Mouse (Mus musculus) megakaryocyte, embryonic 14.5 days (primary cell): ENCODE measurements at regions not wholly inside any gene's neighbourhood (a gene's known extent, or its start where the extent isn't known, plus 50 kb on each side); places are given as distances from the start of the nearest gene placed in this dataset.

Experiments
- H3K27me3 ChIP-seq: replicated peaks from 2 replicates; pipeline ENCODE3; 2012; ENCODE audit warnings: inconsistent platforms
- H3K36me3 ChIP-seq: replicated peaks from 2 replicates; pipeline ENCODE3; 2012; ENCODE audit warnings: low read length, inconsistent platforms, mixed read lengths
- H3K4me1 ChIP-seq: 2 replicates; pipeline ENCODE4 v1.6.1; 2012; ENCODE audit warnings: inconsistent platforms
- H3K4me3 ChIP-seq: replicated peaks from 2 replicates; pipeline ENCODE3; 2012; ENCODE audit warnings: moderate library complexity, mild to moderate bottlenecking, inconsistent platforms
- H3K9me3 ChIP-seq: 2 replicates; pipeline ENCODE4 v1.6.1; 2012; ENCODE audit warnings: inconsistent platforms
- FLI1 ChIP-seq: IDR thresholded peaks from 2 replicates; pipeline ENCODE4 v1.6.1; 2012; ENCODE audit warnings: low read length, inconsistent platforms, mixed read lengths
- GATA1 ChIP-seq: IDR thresholded peaks from 3 replicates; pipeline ENCODE4 v1.6.1; 2012; ENCODE audit warnings: mixed read lengths, low read length, inconsistent platforms, borderline replicate concordance

GRCm38 (mm10) chr17:61520087-61520486, 1361.0 kb downstream of the Efna5 start:
- no peaks in the 10 kb centered on the region for H3K36me3 ChIP-seq
- no peaks in the 10 kb centered on the region for H3K27me3 ChIP-seq
- no peaks in the 10 kb centered on the region for H3K9me3 ChIP-seq
- TF ChIP-seq GATA1 (no peak), FLI1 (no peak)
- H3K4me3 ChIP-seq: no peak overlapping the region
- H3K4me1 ChIP-seq: no peaks in the 10 kb centered on the region

DNA sequence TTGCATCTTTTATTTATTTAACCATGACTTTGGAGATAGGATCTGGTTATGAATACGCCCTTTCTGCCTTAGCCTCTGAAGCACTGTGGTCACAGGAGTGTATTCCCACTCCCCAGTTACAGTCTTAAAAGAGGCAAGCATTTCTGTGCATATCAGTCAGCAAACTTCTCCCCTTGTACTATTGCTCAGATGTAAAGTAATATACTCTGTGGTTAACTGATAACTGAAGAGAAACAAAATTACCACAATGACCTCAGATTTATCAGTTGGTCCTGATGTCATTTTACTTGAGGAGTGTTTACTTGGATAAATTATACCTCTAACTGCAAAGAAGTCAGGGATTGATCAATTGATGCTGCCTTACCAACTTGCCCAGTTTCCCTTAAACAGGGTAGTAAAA, 1366.1 kb downstream of the Efna5 start:
- Histone ChIP-seq H3K36me3 (no peaks in the 10 kb centered on the region), H3K27me3 (no peaks in the 10 kb centered on the region), H3K4me1 (no peaks in the 10 kb centered on the region), H3K9me3 (no peaks in the 10 kb centered on the region), H3K4me3 (no peak overlapping the region)
- no peak for TF ChIP-seq GATA1
- no peak for TF ChIP-seq FLI1

DNA sequence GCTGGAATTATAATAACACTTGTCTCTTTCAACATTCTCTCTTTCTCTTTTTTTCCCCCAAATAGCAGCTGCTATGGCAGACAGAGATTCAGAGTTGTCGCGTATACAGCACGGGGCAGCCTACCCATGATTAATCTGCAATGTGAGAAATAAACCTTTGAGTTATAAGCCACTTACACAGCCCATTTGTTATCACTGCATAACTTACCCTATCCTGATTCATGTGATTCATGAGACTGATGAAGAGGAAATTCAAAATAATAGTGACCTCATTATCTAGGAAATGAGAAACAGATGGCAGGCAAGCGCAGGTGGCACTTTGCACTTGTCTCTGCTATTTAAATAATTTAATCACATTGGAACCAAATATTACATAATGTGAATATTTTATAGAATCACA, 1367.7 kb downstream of the Efna5 start:
- Histone ChIP-seq H3K27me3 (no peaks in the 10 kb centered on the region), H3K4me1 (no peaks in the 10 kb centered on the region), H3K36me3 (no peaks in the 10 kb centered on the region), H3K4me3 (no peak overlapping the region), H3K9me3 (no peaks in the 10 kb centered on the region)
- TF ChIP-seq GATA1: no peak
- TF ChIP-seq FLI1: no peak

- H3K27me3 ChIP-seq: no peaks in the 10 kb centered on the region
- H3K36me3 ChIP-seq: no peaks in the 10 kb centered on the region
- H3K4me3 ChIP-seq: no peak overlapping the region
- H3K9me3 ChIP-seq: no peaks in the 10 kb centered on the region
- H3K4me1 ChIP-seq: no peaks in the 10 kb centered on the region
- TF ChIP-seq GATA1: no peak
- TF ChIP-seq FLI1: no peak
Observed at GRCm38 (mm10) chr17:61495261-61495660, 1385.9 kb downstream of the Efna5 start.

DNA sequence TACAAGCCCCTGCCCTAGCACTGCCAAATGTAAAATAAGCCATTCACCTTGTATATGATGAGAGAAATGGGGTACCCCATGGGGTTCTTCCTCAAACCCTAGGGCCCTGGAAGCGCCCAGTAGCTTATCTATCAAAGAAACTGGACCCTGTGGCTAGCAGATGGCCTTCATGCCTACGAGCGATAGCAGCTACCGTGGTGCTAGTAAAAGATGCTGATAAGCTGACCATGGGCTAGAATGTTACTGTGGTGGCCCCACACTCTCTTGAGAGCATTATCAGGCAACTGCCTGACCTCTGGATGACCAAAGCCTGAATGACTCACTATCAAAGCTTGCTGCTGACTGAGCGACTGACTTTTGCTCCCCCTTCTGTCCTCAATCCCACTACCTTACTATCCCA, 1403.7 kb downstream of the Efna5 start:
- no peaks in the 10 kb centered on the region for H3K36me3 ChIP-seq
- H3K27me3 ChIP-seq: no peaks in the 10 kb centered on the region
- H3K4me3 ChIP-seq: no peak overlapping the region
- H3K9me3 ChIP-seq: peaks cover 62% of the 10 kb centered on the region
- TF ChIP-seq FLI1 (no peak), GATA1 (no peak)
- H3K4me1 ChIP-seq: no peaks in the 10 kb centered on the region

DNA sequence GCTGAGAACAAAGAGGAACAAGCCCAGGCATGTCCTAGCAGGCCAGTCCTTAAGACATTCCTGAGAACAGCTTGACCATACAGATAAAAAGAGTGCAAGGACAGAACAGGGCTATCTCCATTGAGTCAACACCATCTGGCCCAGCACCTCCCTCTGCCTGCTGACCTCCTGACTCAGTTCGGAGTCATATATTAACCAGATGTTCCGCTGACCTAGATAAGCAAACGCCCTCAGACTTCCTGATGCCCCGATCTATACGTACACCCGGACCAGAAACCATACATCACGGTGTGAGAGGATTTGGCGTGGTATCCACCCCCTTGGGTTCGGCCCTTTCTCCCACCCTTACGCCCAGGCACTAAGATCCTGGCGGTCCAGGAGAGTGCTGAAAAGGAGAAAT, 1406.7 kb downstream of the Efna5 start:
- no peaks in the 10 kb centered on the region for H3K4me1 ChIP-seq
- TF ChIP-seq FLI1 (no peak), GATA1 (no peak)
- no peak overlapping the region for H3K4me3 ChIP-seq
- no peaks in the 10 kb centered on the region for H3K27me3 ChIP-seq
- no peaks in the 10 kb centered on the region for H3K36me3 ChIP-seq
- H3K9me3 ChIP-seq: peaks cover 45% of the 10 kb centered on the region

DNA sequence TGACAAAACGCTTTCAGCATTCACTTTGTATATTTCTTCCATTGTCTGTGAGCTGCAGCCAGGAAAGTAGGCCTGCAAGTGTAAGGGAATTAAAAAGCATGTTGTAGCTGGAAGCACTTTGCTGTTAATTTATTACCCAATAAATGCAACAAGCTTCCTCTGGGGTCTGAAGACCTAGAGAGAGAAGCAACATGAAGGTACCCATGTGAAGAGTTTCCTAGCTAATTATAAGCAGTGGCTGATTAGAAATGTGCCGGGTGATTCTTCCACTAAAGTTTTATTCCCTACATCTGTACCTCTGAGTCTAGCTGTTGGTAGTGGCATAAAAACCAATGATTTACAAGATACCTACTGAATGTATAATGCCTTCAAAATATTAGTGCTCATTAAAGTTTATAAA, 1428.2 kb downstream of the Efna5 start:
- H3K4me3 ChIP-seq: no peak overlapping the region
- no peaks in the 10 kb centered on the region for H3K27me3 ChIP-seq
- H3K9me3 ChIP-seq: no peaks in the 10 kb centered on the region
- no peaks in the 10 kb centered on the region for H3K4me1 ChIP-seq
- H3K36me3 ChIP-seq: no peaks in the 10 kb centered on the region
- no peak for TF ChIP-seq FLI1
- no peak for TF ChIP-seq GATA1

DNA sequence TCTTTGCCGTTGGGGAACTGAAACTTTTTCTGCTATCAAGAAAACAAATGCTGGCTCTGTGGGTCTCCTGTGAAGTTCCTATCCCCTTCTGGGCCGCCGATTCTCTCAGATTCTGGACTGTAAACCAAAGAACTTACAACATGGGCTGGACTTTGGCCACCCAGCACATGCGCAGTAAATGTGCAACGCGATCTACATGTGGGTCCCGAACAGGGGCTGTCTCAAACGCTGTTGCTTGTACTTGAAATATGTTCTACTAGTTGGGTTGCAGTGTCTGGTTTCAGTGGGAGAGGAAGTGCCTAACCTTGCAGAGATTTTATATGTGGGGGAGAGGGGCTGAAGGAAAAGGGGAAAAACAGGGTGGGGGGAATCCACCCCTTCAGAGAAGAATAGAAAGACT, 1454.3 kb downstream of the Efna5 start:
- Histone ChIP-seq H3K27me3 (no peaks in the 10 kb centered on the region), H3K4me3 (no peak overlapping the region), H3K4me1 (no peaks in the 10 kb centered on the region), H3K36me3 (no peaks in the 10 kb centered on the region), H3K9me3 (peaks cover 6% of the 10 kb centered on the region; the same call in 1 of the 2 replicates)
- TF ChIP-seq GATA1 (no peak), FLI1 (no peak)
